Mouse (Mus musculus) CD4-positive, CD25-positive, alpha-beta regulatory T cell, adult 4 months (primary cell): ENCODE data around the gene Ago1. TPM values are rescaled to one million over a fixed set of nuclear protein-coding genes. Genes with fewer than 3 reads are reported as not detected.

ENCODE experiments used
- polyA plus RNA-seq, 2 experiments: library from polyadenylated mRNA; unstranded; fragments of 100-300 nt; shearing (Covaris generic); gene quantifications; one replicate each; pipeline ENCODE4 v1.2.1; 2017

Gene Ago1
- polyA plus RNA-seq, 2 experiments from 2014 or later: 9.8 to 10.1 TPM

Other genes starting within 250 kb of the Ago1 start
- 1 to 10 TPM; 2.0 to 6.3 TPM for gene Map7d1, start 212.2 kb downstream of the Ago1 start, polyA plus RNA-seq
- gene Trappc3, start 206.3 kb downstream of the Ago1 start, polyA plus RNA-seq: 100 to 1,000 TPM in 1 of 2 experiments, 10 to 100 TPM in 1; 64.4 to 121 TPM
- gene Col8a2, start 181.8 kb downstream of the Ago1 start, polyA plus RNA-seq: not detected
- gene Adprhl2, start 146.9 kb downstream of the Ago1 start, polyA plus RNA-seq: 10 to 100 TPM; 20.3 to 33.8 TPM
- gene Tekt2, start 142.9 kb downstream of the Ago1 start, polyA plus RNA-seq: not detected
- gene Ago3, start 39.0 kb downstream of the Ago1 start, polyA plus RNA-seq: 10 to 100 TPM; 17.2 to 17.7 TPM
- gene Ago4, start 64.9 kb upstream of the Ago1 start, polyA plus RNA-seq: under 1 TPM in 1 of 2 experiments, not detected in 1; 0.09 TPM
- gene Clspn, start 88.4 kb upstream of the Ago1 start, polyA plus RNA-seq: 1 to 10 TPM; 3.3 to 4.1 TPM
- gene 5730409E04Rik, start 141.2 kb upstream of the Ago1 start, polyA plus RNA-seq: under 1 TPM; 0.36 to 0.82 TPM
- 100 to 1,000 TPM; 301 to 327 TPM for gene Psmb2, start 209.0 kb upstream of the Ago1 start, polyA plus RNA-seq